Mouse (Mus musculus) kidney, adult 9 months (tissue): ENCODE measurements around the gene Nup107.
A peak's percentile ranks its signal among the peaks of the same experiment; 100 is the strongest.

Experiments
- DNase-seq: peaks from one replicate; pipeline ENCODE4 v3.0.0; 2022

Gene Nup107

GRCm38 (mm10) chr10:117801886-117802285 is 9.4 kb upstream of the Nup107 start:
- DNase-seq, result no peak

- DNase-seq, result no peak
Measured at GRCm38 (mm10) chr10:117799806-117800205, 7.3 kb upstream of the Nup107 start.

GRCm38 (mm10) chr10:117798436-117799035 is 6.0 kb upstream of the Nup107 start:
- DNase-seq, result peak; percentile 71

- no peak for DNase-seq
Measured at GRCm38 (mm10) chr10:117797684-117798083, 5.2 kb upstream of the Nup107 start.

GRCm38 (mm10) chr10:117797106-117797505 is 4.6 kb upstream of the Nup107 start:
- no peak for DNase-seq

GRCm38 (mm10) chr10:117796181-117796580 is 3.7 kb upstream of the Nup107 start:
- no peak for DNase-seq

GRCm38 (mm10) chr10:117795206-117795605 is 2.7 kb upstream of the Nup107 start:
- no peak for DNase-seq

GRCm38 (mm10) chr10:117793436-117794030 is 1.0 kb upstream of the Nup107 start:
- peak; percentile 22 for DNase-seq

- DNase-seq, result no peak
Measured at GRCm38 (mm10) chr10:117791171-117791470, 1.4 kb downstream of the Nup107 start.

- no peak for DNase-seq
Measured at GRCm38 (mm10) chr10:117790421-117791170, 1.9 kb downstream of the Nup107 start.

- DNase-seq, result no peak
Measured at GRCm38 (mm10) chr10:117790011-117790410, 2.5 kb downstream of the Nup107 start.

- DNase-seq, result no peak
Measured at GRCm38 (mm10) chr10:117784646-117785045, 7.9 kb downstream of the Nup107 start.

- no peak for DNase-seq
Measured at GRCm38 (mm10) chr10:117783786-117784420, 8.6 kb downstream of the Nup107 start.

- DNase-seq, result peak; percentile 27
Measured at GRCm38 (mm10) chr10:117782491-117783260, 9.8 kb downstream of the Nup107 start.

GRCm38 (mm10) chr10:117782056-117782455 is 10.4 kb downstream of the Nup107 start:
- no peak for DNase-seq

GRCm38 (mm10) chr10:117781021-117781725 is 11.3 kb downstream of the Nup107 start:
- no peak for DNase-seq

GRCm38 (mm10) chr10:117780306-117780911 is 12.1 kb downstream of the Nup107 start:
- DNase-seq, result no peak

GRCm38 (mm10) chr10:117779581-117780305 is 12.8 kb downstream of the Nup107 start:
- no peak for DNase-seq

GRCm38 (mm10) chr10:117778951-117779350 is 13.6 kb downstream of the Nup107 start:
- no peak for DNase-seq

- DNase-seq, result no peak
Measured at GRCm38 (mm10) chr10:117778328-117778910, 14.1 kb downstream of the Nup107 start.
